Mouse (Mus musculus) stomach, postnatal 0 days (tissue): ENCODE measurements around the gene Gm45711. TPM values are rescaled to one million over a fixed set of nuclear protein-coding genes. Genes with fewer than 3 reads are reported as not detected.

Experiments used
- ATAC-seq: fragments of 200-750 bp; cut with Nextera tagmentation; 2 replicates; pipeline ENCODE4 v1.8.0; 2017; ENCODE audit not compliant: low FRiP score, low TSS enrichment
- DNase-seq: peaks from one replicate; pipeline ENCODE4 v3.0.0-alpha.2; 2016; ENCODE audit warnings: low spot score
- H3K27ac ChIP-seq: fragments of 300-500 bp; sonication (generic); replicated peaks from 2 replicates; pipeline ENCODE4 v1.5.1; 2014; ENCODE audit warnings: mild to moderate bottlenecking, control low read depth
- H3K27me3 ChIP-seq: fragments of 300-500 bp; sonication (generic); 2 replicates; pipeline ENCODE4 v1.6.1; 2014; ENCODE audit warnings: low read length; ENCODE audit not compliant: control insufficient read depth, insufficient read depth
- H3K36me3 ChIP-seq: fragments of 300-500 bp; sonication (generic); 2 replicates; pipeline ENCODE4 v1.6.1; 2014; ENCODE audit warnings: low read length, mixed read lengths; ENCODE audit not compliant: control insufficient read depth, insufficient read depth
- H3K4me1 ChIP-seq: fragments of 300-500 bp; sonication (generic); replicated peaks from 2 replicates; pipeline ENCODE4 v1.6.1; 2014; ENCODE audit warnings: antibody characterized with exemption; ENCODE audit not compliant: control insufficient read depth, insufficient read depth
- H3K4me2 ChIP-seq: fragments of 300-500 bp; sonication (generic); replicated peaks from 2 replicates; pipeline ENCODE4 v1.6.1; 2014; ENCODE audit warnings: low read depth, mild to moderate bottlenecking, control low read depth, moderate library complexity
- H3K4me3 ChIP-seq: fragments of 300-500 bp; sonication (generic); 2 replicates; pipeline ENCODE4 v1.5.1; 2014; ENCODE audit warnings: low read depth, low read length, control low read depth
- H3K9ac ChIP-seq: fragments of 300-500 bp; sonication (generic); 2 replicates; pipeline ENCODE4 v1.6.1; 2014; ENCODE audit warnings: mild to moderate bottlenecking, low read length, control low read depth, mixed read lengths
- H3K9me3 ChIP-seq: fragments of 300-500 bp; sonication (generic); 2 replicates; pipeline ENCODE4 v1.6.1; 2016; ENCODE audit warnings: low read length; ENCODE audit not compliant: control insufficient read depth
- CTCF ChIP-seq: IDR thresholded peaks from 2 replicates; pipeline ENCODE4 v1.5.1; 2016; ENCODE audit warnings: antibody characterized with exemption, low read depth, mild to moderate bottlenecking, moderate library complexity
- EP300 ChIP-seq: optimal IDR thresholded peaks from 2 replicates; pipeline ENCODE3; 2016; ENCODE audit warnings: antibody characterized with exemption
- WGBS: fragments of 180-500 bp; shearing (Covaris S2); extraction: QIAGEN DNeasy Blood & Tissue Kit; methylation state at CpG from one replicate; pipeline ENCODE4 v1.1.7; 2014; 5-methylcytosine and 5-hydroxymethylcytosine counted together
- polyA plus RNA-seq: library from polyadenylated mRNA; unstranded; fragments of >200 nt; fragmentation: Nextera tagmentation; extraction: Ambion mirVana; gene quantifications from 2 replicates; pipeline ENCODE4 v1.2.1, GENCODE M21; 2015

Gene Gm45711
- polyA plus RNA-seq, 1 experiment from 2014 or later: not detected

DNA sequence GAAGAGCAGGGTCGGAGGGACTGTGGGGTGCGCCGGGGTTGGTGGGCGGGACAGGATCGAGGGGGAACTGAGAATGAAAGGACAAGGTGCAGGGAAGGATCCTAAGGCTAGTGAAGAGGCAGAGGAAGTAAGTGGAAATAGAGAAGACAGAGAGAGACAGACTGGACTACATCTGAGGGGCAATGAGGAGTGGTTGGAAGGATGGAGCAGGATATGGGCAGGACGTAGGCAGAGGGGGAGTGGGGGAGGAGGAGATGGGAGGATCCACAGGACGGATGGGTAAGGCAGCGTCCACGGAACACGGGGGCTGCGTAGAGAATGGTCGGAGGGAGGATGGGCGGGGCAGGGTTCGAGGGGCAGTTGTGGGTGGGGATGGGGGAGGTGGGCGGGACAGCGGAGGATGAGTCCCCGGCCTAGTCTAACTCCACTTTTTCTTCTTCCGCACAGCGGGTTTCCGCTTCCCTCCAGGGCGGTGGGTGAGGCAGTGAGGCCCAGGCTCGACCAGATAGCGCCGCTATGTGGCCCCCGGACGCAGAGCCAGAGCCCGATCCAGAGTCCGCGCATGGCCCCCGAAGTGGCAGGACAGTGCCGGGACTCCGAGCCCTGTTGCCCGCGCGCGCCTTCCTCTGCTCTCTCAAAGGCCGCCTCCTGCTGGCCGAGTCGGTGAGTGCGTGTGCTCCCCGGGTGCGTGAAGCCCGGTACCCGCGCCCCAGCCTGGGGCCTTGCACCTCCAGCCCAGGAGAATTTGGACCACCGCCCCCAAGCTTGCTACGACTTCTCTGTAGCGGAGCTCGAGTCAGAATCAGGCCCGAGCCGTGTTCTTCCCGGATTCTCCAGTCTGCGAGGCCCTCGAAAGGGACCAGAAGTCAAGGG lies 30.6 kb upstream of the Gm45711 start:
- WGBS: under 1% methylated on average over 46 of the region's 54 CpGs
- peak overlapping the region; percentile 63 for H3K4me3 ChIP-seq

DNA sequence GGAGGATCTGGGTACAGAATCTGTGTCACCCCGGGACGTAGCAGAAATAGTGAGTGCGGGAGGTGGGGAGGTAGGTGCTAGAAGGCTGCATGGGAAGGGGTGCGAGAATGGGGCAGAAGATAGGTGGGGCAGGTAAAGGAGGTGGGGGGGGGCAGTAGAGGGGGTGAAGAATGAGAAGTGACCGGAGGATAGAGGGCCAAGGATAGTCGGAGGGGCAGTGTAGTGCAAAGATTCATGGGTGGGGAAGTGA lies 30.0 kb upstream of the Gm45711 start:
- peak overlapping the region; percentile 78 for H3K9ac ChIP-seq
- H3K4me2 ChIP-seq: peak overlapping the region; percentile 78
- H3K4me1 ChIP-seq: no peaks in the 10 kb centered on the region
- peak overlapping the region; percentile 63 for H3K4me3 ChIP-seq
- no peaks in the 10 kb centered on the region for H3K27me3 ChIP-seq
- TF ChIP-seq CTCF (no peak), EP300 (no peak)
- DNase-seq (no peak), ATAC-seq (no peak)
- 7% methylated on average over 6 of the region's 6 CpGs for WGBS
- 0 out of 2 replicates have a peak, but pooled peaks cover 2% of the 10 kb centered on the region for H3K36me3 ChIP-seq
- H3K27ac ChIP-seq: peak overlapping the region; percentile 69
- no peaks in the 10 kb centered on the region for H3K9me3 ChIP-seq

More for the DNA sequence above, 30.6 kb upstream of the Gm45711 start:
- Histone ChIP-seq H3K4me1 (no peaks in the 10 kb centered on the region), H3K4me2 (peak overlapping the region; percentile 78), H3K27ac (peak overlapping the region; percentile 90), H3K27me3 (no peaks in the 10 kb centered on the region), H3K9me3 (no peaks in the 10 kb centered on the region), H3K36me3 (peaks cover 2% of the 10 kb centered on the region; the same call in 1 of the 2 replicates), H3K9ac (peak overlapping the region; percentile 78)
- peak; percentile 50 for ATAC-seq
- no peak for TF ChIP-seq EP300
- TF ChIP-seq CTCF: peak; percentile 78
- peak; percentile 77 for DNase-seq

DNA sequence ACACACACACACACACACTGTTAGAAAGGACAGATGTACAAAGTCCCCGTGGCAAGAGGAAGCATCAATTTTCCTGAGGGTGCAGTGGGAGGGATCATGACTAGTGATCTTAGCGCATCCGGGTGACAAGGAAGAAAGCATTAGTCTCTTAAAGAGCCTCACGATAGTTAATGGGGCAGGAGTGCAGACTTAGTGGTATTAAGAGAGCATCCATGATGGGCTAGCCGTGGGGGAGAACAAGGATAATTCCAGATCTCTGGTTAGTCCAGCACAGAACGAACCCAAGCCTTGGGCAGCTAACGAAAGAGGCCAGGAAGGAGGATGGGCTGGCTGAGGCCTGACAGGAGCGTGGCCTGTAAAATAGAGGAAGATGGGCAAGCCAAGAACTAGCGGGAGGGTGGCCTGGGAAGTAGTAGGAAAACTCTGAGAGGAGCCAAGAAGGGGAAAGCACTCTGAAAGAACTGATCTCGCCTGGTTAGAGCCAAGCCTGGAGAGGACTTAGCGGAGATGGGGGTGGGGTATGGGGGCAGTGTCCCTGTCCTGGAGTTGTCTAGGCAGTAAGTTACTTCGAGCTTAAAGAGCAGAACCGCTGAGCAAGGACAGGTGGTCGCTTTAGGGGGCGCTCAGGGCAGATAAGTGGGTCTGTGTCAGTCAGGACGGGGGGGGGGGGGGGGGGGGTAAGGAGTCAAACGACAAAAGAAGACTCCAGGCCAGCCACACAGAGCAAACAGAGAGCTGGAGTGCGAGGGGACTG lies 29.5 kb upstream of the Gm45711 start, which contains the start of gene Cmtm3:
Gene Cmtm3, plus strand, starts transcription at position 182 of the 754 bp plus-strand sequence.
- 15% methylated on average over 17 of the region's 18 CpGs for WGBS
- TF ChIP-seq EP300: no peak
- no peak for TF ChIP-seq CTCF
- Histone ChIP-seq H3K4me1 (no peaks in the 10 kb centered on the region), H3K27ac (peak within 1 kb of the TSS; percentile 69), H3K9ac (peak within 1 kb of the TSS; percentile 78), H3K4me3 (peak within 1 kb of the TSS; percentile 63), H3K4me2 (peak within 1 kb of the TSS; percentile 78), H3K36me3 (0 out of 2 replicates have a peak, but pooled peaks cover 2% of the 10 kb centered on the region), H3K9me3 (no peaks in the 10 kb centered on the region), H3K27me3 (no peaks in the 10 kb centered on the region)
- ATAC-seq (no peak), DNase-seq (peak; percentile 19)

DNA sequence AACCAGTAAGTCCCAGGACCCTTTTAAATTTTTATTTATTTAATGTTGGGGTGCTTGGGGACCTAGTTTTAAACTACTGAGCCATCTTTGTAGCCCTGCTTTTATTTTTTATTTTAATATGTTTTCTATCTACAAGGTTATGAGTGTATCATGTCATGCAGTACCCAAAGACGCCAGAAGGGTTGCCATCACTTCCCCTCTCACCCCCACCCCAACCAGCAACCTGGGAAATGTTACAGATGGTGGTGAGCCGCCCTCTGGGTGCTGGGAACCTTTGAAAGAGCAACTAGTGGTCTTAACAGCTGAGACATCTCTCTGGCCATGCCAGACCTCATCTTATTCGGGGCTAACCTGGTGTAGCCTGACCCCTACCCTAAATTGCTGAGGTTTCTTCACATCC lies 28.0 kb upstream of the Gm45711 start:
- H3K36me3 ChIP-seq: no peaks in the 10 kb centered on the region
- H3K4me2 ChIP-seq: no peak overlapping the region
- DNase-seq (peak; percentile 9), ATAC-seq (no peak)
- H3K27me3 ChIP-seq: no peaks in the 10 kb centered on the region
- H3K4me3 ChIP-seq: no peak overlapping the region
- H3K9ac ChIP-seq: no peak overlapping the region
- no peaks in the 10 kb centered on the region for H3K4me1 ChIP-seq
- no peaks in the 10 kb centered on the region for H3K9me3 ChIP-seq
- no peak overlapping the region for H3K27ac ChIP-seq
- WGBS: 52% methylated on average over 3 of the region's 3 CpGs
- TF ChIP-seq CTCF: peak; percentile 31
- no peak for TF ChIP-seq EP300

DNA sequence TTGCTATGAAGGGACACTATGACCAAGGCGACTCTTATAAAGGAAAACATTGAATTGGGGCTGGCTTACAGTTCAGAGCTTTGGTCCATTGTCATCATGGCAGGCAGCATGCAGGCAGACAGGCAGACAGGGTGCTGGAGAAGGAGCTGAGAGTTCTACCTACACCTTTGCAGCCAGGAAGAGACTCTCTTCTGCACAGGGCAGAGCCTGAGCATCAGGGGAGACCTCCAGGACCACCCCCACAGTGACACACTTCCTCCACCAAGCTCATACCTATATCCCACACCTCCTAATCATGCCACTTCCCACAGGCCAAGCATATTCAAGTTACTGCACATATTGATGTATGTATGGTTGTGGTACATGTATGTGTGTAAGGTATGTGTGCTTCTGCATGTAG lies 26.9 kb upstream of the Gm45711 start:
- Histone ChIP-seq H3K27ac (no peak overlapping the region), H3K36me3 (no peaks in the 10 kb centered on the region), H3K9ac (no peak overlapping the region), H3K4me1 (no peaks in the 10 kb centered on the region), H3K9me3 (no peaks in the 10 kb centered on the region), H3K27me3 (no peaks in the 10 kb centered on the region), H3K4me3 (no peak overlapping the region), H3K4me2 (no peak overlapping the region)
- 92% methylated on average over 1 of the region's 1 CpGs for WGBS
- TF ChIP-seq EP300 (no peak), CTCF (no peak)
- peak; percentile 5 for DNase-seq
- ATAC-seq: no peak

DNA sequence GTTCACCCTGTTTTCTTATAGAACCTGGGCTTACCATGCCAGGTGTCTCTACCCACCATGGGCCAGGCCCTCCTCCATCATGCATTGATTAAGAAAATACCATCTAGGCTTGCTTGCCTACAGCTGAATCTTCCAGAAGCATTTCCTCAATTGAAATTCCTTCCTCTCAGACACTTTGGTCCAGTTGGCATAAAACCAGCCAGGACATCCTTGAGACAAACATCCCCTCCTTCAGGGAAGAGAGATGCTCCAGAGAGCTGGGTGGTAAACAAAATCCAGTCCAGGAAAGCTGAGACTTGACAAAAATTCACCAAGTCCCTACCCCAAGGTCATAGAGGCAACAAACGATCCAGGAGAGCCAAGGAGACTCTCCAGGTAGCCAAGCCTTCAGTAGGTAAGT lies 24.3 kb upstream of the Gm45711 start:
- no peak overlapping the region for H3K4me2 ChIP-seq
- ATAC-seq: no peak
- H3K4me1 ChIP-seq: no peaks in the 10 kb centered on the region
- no peak for TF ChIP-seq CTCF
- WGBS: 67% methylated on average over 1 of the region's 1 CpGs
- no peaks in the 10 kb centered on the region for H3K9me3 ChIP-seq
- no peaks in the 10 kb centered on the region for H3K27me3 ChIP-seq
- no peak overlapping the region for H3K9ac ChIP-seq
- no peaks in the 10 kb centered on the region for H3K36me3 ChIP-seq
- H3K4me3 ChIP-seq: no peak overlapping the region
- no peak overlapping the region; the same call in 1 of the 2 replicates for H3K27ac ChIP-seq
- DNase-seq: peak; percentile 4
